Mouse (Mus musculus) common myeloid progenitor, adult 5-6 weeks (primary cell): Measurements from ENCODE around the gene Grk5. TPM values are rescaled to one million over a fixed set of nuclear protein-coding genes. Genes with fewer than 3 reads are reported as not detected.

Experiments
- ATAC-seq: replicated peaks from 2 replicates; pipeline ENCODE4 v1.8.0; 2016; ENCODE audit warnings: low read depth, mild to moderate bottlenecking, moderate TSS enrichment, inconsistent platforms; ENCODE audit not compliant: poor library complexity, severe bottlenecking
- total RNA-seq: library from RNA; stranded (forward); fragments of 200-1000, 187-1606 nt; gene quantifications from 2 replicates; pipeline ENCODE4 v1.2.3, GENCODE M21; 2017

Gene Grk5
- total RNA-seq, 1 experiment from 2014 or later, result 3.3 TPM

DNA sequence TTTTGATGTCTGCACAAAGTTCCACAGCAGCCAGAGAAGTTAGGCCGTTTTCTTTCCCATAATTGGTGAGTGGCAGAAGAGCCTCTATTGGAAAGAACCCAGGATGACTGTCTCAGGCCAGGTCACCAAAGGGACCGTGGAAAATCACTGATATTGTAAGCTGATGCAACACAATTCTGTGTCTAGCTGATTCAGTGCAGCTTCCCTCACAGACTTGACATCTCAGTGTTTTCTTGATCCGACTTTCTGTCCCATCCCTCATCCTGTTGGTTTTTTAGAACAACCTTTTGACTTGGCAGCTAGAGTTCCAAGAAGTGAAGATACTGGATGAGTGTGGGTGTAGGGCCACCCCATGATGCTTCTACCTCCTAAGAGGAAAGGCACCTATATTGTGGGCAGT lies 80.9 kb downstream of the Grk5 start:
- no peak for ATAC-seq

DNA sequence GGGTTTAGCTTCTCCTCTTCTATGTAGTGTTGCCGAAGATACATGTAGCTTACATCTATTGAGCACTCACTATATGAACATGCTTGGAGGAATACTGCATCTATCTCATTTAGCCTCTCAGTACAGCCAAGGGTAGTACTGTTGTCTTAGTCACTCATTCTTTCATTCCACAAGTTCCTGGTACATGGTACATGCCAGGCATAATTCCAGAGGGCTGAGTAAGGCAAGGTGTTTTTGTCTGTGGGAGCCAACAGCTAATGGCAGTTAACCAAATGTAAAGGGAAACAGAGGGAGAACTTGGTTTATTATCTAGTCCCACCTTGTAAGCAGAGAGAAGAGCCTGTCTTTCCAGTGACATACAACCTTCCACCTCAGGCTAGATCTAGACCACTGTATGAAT lies 82.0 kb downstream of the Grk5 start:
- no peak for ATAC-seq

DNA sequence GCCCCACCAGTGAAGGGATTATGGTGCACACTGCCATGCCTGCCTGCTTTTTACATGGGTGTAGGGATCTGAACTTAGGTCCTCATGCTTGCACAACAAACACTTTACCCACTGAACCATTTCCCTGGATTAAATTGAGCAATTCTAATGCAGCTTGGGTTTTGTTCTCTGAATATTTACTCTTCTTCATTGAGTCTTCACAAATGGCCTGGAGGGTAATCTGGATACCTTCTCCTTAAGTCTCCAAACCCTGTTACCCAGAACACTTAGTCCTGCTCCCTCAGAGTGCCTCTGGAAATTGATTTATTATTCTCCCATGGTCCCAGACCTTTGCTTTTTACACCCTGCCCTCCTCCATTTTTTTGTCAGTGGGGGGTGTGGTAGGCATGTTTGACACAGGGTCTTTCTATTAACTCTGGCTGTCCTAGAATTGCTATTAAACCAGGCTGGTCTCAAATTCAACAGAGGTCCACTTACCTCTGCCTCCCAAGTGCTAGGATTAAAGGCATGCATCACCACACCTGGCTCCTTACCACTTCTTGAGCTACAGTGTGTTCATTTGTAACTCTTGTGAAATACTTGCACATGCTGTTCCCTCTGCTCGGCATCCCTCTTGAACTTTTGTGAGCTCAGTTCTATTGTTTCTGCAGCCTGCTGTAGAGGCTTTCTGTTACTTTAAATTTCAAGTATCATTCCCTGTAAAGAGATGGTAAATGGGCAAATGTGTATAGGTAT lies 82.9 kb downstream of the Grk5 start:
- ATAC-seq, result no peak

GRCm38 (mm10) chr19:60973508-60973907 lies 84.0 kb downstream of the Grk5 start:
- no peak for ATAC-seq

- peak; percentile 72 for ATAC-seq
Observed at GRCm38 (mm10) chr19:60979581-60979980, 90.0 kb downstream of the Grk5 start.

DNA sequence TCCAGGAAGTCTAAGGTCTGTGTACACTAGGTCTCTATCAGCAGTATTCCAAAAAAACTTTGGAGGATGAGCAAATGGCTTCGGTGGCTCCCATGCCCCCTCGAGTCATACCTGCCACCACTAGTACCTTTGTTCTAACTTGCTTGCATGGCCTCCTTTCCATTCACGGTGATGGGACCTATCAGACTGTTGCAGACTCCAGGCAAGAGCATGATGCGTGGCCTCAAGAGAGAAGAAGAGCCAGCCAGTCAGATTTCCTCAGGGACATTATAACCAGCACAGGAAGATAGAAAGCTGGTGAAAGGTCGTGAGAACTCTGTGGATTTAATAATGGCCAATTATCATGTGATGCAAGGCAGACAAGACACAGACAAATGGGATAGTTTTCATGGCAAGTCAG lies 91.8 kb downstream of the Grk5 start:
- no peak for ATAC-seq

DNA sequence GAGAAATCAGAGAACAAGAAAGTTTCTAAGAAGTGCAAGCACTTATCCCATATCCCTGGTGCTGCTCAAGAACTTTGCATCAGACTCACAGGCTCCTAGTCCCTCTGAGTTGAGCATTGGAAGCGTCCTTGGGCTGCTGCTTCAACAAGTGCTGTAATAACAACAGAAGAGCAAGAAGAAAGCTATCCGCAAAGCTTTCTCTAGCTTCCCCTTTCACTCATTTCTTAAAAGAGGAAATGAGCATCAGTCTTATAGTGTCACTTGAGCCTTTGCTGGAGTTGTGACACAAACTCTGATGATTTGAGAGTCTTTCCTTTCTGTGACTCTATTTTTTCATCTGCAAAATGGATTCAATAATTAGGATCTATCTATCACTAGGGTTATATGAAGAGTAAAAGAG lies 92.3 kb downstream of the Grk5 start:
- peak; percentile 72 for ATAC-seq

- no peak for ATAC-seq
Observed at GRCm38 (mm10) chr19:60989766-60990165, 100.2 kb downstream of the Grk5 start.

DNA sequence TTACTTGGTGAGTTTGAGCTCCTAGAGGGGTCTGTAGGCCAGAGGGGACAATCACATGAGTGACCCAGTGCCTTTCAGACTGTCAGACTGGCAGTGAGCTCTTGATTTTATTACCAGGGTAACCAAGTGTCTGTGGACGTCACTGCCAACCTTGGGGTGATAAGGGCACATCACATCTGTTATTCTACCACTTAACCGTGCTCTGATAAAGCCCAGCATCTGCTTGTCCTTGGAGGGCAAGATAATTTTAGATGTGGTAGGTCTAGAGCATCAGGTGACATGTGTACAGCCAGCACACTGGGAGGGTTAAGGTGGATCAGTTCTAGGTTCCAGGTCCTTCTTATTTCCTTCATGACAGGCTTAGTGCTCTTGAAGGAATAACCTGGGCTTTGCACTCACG lies 104.7 kb downstream of the Grk5 start:
- peak; percentile 52; the same call in 1 of the 2 replicates for ATAC-seq

- ATAC-seq, result no peak
Observed at GRCm38 (mm10) chr19:60994845-60995244, 105.3 kb downstream of the Grk5 start.

DNA sequence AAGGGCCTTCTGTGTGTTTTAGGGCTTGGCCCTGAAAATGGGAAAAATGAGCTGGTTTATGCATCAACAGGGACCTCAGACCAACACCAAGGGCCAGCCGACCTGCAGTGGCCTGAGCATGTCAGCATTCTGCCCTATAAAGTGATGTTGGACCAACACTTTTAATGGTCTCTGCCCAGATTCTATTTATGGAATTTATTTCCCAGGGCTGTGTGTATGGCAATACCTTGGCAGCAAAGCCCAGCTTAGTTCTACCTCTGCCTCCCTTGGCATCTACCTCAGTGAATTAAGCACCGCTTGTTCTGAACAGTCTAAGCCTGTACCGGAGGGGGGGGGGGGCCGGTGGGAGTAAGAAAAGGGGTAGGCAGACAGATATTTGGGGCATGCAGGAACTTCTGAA lies 108.2 kb downstream of the Grk5 start:
- no peak for ATAC-seq

DNA sequence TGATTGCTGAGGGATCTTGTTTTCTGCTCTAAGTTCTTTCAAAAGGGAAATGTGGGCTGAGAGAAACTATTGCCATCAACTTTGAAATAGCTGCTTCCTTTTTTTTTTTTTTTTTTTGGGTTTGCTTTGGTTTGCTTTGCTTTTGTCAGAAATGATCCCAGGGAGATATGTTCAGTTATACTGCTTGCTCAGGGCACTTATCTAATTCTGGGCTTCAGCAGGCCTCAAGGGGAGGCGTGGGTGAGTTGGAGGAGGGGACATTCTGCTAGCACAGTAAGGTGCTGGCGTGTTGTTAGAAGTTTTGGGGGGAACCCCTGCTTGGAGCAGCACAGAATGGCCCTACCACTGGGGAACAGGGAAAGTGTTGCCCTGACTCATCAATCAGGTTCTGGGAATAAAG lies 110.1 kb downstream of the Grk5 start:
- 0 out of 2 replicates have a peak, but pooled peaks have one; percentile 15 for ATAC-seq

GRCm38 (mm10) chr19:61000958-61001357 lies 111.4 kb downstream of the Grk5 start:
- no peak for ATAC-seq

DNA sequence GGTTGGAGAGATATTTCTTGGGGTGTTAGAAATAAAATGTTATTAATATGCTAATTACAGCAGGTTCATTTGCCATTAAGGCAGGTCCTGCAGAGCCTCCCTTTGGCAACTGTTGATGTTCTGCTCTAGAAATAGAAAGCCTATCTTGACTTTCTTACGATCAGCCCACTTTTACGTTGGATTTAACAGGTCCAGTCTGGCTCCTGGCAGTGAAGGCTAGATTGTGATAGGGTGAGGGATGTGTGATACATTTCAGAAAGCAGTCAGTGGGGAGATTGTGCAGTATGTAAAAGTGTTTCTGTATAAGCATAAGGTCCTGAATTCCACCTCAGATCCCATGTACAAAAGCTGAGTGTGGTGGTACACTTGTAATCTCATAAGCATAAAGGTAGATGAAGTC lies 119.7 kb downstream of the Grk5 start:
- ATAC-seq, result no peak

- ATAC-seq, result peak; percentile 63
Observed at GRCm38 (mm10) chr19:61017477-61018266, 128.1 kb downstream of the Grk5 start.

DNA sequence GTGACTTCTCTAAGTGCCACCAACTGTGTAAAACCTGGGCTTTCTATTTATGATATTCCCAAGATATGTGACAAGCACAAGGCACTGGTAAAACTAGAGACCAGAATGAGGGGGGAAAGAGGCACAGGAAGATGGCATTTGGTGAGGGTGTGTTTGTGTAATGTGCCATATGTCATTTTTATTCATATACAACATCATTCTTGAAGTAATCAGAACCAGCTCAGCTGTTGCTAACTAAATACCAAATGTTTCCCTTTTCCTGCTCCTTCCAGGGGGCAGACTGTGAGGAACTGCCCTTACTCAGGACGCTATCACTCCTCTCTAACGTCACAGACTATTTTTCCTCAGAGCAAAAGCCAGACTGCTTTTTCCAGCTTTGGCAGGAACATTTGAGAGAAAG lies 132.0 kb downstream of the Grk5 start:
- ATAC-seq, result no peak

- ATAC-seq, result no peak
Observed at GRCm38 (mm10) chr19:61021939-61022566, 132.5 kb downstream of the Grk5 start.

GRCm38 (mm10) chr19:61031570-61031969 lies 142.0 kb downstream of the Grk5 start:
- no peak for ATAC-seq

DNA sequence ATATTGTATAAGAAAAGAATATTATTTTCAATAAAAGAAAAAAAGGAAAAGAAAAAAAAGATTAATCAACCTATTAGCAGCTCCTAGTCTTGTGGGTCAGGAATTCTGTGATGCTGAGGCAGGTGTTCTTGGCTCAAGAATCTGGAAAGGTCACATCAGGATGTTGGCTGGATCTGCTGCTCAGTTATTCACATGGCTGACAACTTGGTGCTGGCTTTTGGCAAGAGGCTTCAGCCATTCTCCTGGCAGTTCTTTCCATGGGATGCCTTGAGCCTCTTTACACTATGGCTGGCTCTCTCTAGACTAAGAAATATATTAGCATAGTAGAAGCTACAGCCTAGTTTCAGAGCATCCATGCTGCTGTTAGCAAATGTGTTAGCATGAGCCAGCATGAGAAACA lies 149.6 kb downstream of the Grk5 start:
- ATAC-seq, result no peak

DNA sequence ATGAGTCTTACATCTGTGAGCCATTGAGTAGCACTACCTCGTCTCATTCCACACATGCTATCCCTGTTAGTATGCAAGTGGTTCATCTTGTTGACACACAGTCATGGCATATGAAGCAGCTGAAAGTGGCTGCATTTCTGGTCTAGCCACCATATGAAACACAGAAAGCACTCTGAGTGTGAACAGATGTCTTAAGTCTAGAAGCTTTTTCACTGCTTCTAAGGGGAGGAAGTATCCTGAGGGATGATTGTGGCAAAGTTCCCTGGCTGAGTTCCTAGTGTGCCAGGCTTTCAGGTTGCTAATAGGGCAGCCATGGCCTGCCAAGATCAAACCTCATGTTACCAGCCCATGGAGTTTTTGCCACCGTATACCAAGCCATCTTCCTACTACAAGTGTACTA lies 159.1 kb downstream of the Grk5 start:
- ATAC-seq, result no peak

DNA sequence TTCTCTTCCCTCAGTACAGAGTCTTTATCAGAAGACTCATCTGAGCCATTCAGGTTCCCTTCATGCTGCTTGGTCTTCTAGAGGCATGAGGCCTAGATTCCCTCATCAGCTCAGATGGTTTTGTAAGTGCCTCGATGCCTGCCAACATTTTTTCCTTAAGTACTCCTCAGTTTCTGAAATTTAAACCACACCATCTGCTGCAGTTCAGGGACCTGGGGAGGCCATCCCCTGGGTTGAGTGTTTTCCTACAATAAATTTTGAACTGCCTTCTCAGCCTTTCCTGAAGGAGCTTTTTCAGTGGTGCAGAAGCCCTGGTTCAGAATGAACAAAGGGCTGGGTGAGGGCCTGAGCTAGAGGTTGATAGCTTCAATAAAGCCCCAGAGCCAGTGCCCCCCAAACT lies 159.9 kb downstream of the Grk5 start:
- ATAC-seq, result no peak
